Mouse (Mus musculus) layer of hippocampus, adult 9-11 months (tissue): ENCODE results near the gene Gramd4.
"Not testable (repeated sequence)": the region's sequence is repeated elsewhere in the genome, so short reads cannot be mapped to it uniquely, and the experiment has no call there.

ENCODE experiments used
- DNase-seq: peaks from one replicate; pipeline ENCODE4 v3.0.0; 2022

Gene Gramd4

GRCm38 (mm10) chr15:86119186-86119585 is 61.7 kb downstream of the Gramd4 start:
- DNase-seq, result no peak

DNA sequence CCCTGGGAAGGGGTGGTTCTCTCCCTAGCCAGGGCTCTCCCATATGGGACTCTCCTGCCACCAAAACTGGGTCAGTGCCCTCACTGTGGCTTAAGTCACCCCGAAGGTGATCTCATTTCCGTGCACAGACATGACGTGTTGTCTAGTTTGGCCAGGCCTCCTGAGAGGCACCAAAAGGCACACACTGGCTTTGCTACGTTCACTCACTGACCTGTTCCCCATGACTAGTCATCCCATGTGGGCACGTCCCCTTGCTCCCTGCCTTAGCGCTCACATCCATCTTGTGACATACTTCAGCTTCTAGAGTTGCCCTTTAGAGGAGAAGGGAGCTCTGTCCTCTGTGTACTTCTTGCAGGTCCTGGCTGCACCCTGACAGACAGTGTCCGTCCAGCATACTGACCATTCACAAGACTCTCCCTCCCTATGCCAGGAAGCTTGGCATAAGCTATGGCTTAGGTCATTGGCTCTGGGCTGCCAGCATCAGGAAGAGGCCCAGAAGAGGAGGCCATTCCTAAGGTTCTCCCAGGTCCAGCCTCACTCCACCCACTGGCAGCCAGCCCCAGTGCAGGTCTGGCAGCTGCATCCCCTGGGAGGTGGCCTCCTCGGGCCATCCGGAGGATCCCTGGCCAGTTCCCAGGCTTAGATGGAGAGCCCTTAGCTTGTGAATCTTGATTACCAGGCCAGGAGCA is 64.9 kb downstream of the Gramd4 start:
- peak; percentile 47 for DNase-seq

DNA sequence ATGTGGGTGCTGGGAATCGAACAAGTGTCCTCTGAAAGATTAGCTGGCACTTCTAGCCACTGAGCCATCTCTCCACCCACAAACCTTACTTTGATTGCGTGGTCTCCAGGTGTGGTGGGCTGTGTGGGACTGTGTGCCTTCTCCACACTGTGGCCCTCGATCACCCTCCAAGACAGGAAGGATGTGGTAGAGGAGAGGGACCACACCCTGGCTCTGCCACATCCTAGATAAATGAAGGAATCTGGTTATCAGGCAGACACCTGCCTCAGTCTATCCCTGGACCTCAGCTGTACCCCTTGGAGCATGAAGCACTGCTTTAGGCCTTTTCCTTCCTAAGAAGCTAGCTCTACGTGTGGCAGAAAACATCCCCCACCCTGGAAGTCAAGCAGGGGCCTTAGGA is 65.9 kb downstream of the Gramd4 start:
- DNase-seq, result no peak

DNA sequence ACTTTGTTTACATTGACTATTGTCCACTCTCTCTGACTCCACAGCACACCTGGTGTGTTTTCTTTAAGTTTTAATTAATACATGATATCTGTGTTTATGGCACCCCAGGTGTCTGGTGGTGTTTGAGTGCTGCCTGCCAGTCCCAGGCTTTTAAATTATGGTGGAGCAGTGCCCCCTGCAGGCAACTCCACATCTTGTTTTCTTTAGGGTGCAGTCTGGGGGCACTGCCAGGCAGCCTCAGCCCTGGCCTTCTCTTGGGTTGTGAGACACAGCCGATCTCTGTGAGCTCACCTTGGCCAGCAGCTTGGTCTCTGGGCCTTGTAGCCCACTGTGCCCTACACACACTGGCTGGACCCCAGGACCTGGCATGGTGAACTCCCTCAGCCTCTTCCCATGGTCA is 66.9 kb downstream of the Gramd4 start:
- peak; percentile 60 for DNase-seq

GRCm38 (mm10) chr15:86129036-86129435 is 71.5 kb downstream of the Gramd4 start:
- no peak for DNase-seq

GRCm38 (mm10) chr15:86130657-86131056 is 73.2 kb downstream of the Gramd4 start:
- no peak for DNase-seq

- peak; percentile 61 for DNase-seq
Measured at GRCm38 (mm10) chr15:86134941-86135783, 77.7 kb downstream of the Gramd4 start.

DNA sequence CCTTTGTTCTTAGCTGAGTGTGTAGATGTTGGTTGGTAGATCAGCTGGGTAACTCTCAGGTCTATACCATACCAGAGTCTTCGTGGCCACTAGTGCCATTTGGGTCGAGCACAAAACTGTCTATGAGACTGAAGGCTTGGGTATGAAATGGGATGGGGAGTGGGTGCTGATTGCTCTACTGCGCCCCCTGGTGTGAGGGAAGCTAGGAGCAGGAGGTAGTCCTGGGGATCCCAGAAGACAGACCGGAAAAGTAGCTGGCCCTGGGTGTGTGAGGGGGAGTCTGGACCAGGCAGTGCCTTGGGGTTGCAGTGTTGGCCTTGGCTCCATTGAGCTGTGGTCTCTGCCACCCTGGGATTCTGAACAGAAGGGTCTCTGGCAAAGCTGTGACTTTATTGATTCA is 80.1 kb downstream of the Gramd4 start:
- DNase-seq, result no peak

DNA sequence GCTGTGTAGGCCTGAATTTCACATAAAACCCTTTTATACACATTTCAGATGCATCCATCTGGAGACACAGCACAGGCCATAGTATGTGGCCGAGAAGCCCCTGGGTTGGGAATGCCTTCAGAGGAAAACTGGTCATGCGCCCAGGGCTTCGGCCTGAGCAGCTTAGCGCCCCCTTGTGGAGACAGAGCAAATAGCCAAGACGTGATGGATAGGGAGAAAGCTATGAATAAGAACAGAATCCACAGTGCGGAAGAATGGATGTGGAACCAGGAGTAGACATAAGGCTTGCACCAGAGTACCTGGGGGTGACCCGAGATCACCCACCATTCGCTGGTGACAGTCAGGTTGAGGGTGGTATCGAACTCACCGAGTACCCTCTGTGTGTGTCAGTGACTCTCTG is 82.8 kb downstream of the Gramd4 start:
- DNase-seq, result no peak

GRCm38 (mm10) chr15:86144577-86144976 is 87.1 kb downstream of the Gramd4 start:
- DNase-seq, result no peak

DNA sequence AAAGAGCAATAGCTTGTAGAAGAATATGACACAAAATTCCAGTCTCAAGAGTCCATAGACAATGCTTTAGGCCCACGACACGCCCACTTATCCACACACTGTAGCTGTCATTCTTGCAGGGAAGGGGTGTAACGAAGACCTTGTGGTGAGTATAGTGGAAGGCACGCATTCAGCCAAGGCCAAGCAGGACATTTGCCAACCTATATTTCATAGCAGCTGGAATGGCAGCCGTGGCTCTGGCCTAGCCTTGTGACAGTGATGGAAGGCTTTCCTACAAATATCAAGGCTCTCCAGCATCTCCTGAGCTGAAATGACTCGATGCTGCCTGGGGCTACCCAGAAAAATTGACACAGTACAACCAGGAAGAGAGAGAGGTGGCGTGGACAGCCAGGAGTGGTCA is 87.6 kb downstream of the Gramd4 start:
- DNase-seq, result no peak

DNA sequence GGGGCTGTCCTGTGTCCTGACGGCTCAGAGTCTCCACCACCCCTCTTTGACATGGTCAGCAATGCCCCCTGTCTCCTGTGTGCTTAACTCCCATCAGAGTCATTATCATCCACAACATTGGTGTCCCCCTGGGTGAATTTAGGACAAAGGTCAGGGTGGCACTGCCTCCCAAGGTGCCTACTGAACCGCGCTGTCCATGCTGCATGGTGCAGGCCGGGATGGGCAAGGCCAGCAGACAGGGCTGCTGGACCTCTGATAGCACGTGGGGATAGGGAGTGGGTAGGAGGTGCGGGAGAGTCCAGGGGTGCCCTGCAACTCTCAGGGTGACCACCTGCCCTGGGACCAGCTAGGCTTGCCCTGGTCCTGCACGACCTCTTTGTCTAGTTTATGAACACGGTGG is 89.4 kb downstream of the Gramd4 start:
- DNase-seq, result no peak

DNA sequence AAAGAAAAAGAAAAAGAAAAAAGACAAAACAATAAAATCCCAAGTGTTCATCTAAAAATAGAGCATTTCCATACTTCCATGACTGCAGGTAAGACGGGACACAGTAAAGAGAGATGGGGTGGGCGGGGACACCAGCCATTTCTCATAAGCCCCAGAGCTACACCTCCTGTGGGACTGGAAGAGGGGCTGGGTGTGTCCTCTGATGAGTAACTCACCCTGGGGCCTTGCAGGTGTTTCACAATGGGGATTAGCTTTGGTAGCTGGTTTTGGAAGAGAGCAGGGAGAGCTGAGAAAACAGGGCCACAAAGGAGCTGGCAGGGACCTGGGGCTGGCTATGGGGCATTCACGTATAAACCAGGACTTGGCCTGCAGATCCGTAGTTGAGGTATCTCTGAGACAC is 93.1 kb downstream of the Gramd4 start:
- DNase-seq, result no peak

- no peak for DNase-seq
Measured at GRCm38 (mm10) chr15:86153481-86153960, 96.0 kb downstream of the Gramd4 start.

GRCm38 (mm10) chr15:86156492-86156891 is 99.0 kb downstream of the Gramd4 start:
- DNase-seq, result no peak

- DNase-seq, result no peak
Measured at GRCm38 (mm10) chr15:86159093-86159492, 101.6 kb downstream of the Gramd4 start.

GRCm38 (mm10) chr15:86159719-86160118 is 102.2 kb downstream of the Gramd4 start:
- no peak for DNase-seq

DNA sequence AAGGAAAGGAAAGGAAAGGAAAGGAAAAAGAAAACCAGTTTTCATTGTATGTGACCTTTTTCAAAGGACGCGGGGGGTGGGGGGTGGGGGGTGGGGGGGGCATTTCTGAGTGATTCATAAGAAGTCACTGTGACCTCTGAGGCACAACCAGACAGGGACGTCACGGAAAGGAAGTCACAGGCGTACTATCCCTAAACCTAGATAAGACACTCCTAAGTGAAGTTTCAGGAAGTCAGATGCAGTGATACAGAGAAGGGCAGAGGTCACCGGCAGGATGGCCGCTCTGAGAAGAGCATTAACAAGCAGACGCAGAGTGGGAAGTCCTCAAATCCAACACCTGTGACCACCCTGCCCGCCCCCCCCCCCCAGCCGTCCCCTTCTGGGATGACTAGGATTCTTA is 103.4 kb downstream of the Gramd4 start:
- DNase-seq, result no peak

DNA sequence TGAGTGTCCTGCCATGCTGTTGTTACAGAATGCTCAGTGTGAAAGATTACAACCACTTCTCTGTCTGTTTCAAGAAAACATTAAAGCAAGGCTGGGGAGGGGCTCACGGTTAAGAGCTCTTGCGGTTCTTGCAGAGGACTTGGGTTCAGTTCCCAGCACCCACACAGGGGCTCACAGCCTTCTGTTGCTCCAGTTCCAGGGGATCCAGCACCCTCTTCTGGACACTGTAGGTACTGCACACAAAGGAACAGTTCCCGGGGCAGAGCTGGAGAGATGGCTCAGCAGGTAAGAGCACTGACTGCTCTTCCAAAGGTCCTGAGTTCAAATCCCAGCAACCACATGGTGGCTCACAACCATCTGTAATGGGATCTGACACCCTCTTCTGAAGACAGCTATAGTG is 104.3 kb downstream of the Gramd4 start:
- DNase-seq, result not testable (repeated sequence)

- no peak for DNase-seq
Measured at GRCm38 (mm10) chr15:86164718-86165345, 107.3 kb downstream of the Gramd4 start.

DNA sequence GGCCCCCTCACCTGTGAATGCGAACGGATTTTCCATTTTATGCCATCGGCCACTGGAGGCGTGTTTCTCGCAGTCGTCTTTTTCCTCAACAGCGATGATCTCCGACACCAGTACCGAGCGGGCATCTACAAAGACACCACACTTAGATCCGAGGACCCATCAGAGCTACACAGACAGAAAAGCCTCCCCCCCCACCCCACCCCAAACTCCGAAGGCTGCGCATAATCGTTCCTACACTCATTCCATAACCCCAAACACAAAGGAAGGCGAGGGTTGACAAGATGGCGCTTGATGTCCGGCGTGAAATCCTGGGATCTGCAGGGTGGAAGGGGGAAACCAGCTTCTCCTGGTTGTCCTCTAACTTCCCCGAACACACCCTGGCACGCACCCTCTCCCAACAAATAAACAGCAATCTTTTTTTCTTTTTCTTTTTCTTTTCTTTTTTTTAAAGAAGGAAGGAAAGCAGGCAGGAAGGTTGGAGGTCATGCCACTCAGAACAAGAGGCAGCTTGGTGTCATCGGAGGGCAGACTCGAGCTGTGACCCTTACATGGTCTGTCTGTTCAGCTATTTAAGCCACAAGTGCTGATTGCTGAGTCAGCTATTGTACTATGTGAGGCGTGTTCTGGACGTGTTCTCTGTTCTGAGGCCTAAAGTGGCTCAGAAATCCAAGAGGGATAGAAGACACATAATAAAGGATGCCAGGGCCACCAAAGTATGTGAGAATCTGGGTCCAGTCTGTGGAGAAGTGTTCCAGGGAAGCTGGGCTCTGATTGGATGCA is 108.5 kb downstream of the Gramd4 start:
- no peak for DNase-seq

DNA sequence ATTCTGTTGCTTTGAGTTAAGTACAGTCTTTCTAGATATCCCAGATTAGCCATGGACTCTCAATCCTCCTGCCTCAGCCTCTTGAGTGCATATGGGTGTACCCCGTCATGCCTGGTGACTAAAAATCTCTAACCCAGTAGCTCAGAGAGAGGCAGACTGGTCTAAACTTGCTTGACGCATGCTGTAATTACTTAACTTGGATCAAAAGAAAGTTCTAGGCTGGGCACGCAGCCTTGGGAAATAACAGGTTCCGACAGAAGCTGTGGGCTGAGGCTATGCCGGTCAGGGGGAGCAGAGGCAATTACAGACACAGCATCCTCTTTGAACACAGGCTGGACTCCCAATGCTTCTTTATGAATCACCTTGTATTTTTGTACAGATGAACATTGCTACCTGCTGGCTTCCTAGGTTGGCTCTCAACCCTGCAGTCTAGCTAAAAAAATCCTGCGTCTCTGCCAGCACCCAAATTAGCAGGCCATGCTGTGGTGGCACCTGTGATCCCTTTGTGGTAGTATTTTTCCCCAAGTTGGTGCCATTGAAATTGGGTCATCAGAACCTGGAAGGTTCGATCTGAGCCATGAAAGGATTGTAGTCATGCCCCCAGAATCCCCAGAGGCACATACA is 109.6 kb downstream of the Gramd4 start:
- DNase-seq, result no peak
